Mouse (Mus musculus) fibroblast of lung, adult 2 months (primary cell): Measurements from ENCODE around the gene Tcf7.
"Not testable (repeated sequence)": the region's sequence is repeated elsewhere in the genome, so short reads cannot be mapped to it uniquely, and the experiment has no call there.

Experiments
- DNase-seq: peaks from one replicate; pipeline ENCODE4 v3.0.0-alpha.2; 2011; ENCODE audit warnings: low read depth

Tcf7 gene

DNA sequence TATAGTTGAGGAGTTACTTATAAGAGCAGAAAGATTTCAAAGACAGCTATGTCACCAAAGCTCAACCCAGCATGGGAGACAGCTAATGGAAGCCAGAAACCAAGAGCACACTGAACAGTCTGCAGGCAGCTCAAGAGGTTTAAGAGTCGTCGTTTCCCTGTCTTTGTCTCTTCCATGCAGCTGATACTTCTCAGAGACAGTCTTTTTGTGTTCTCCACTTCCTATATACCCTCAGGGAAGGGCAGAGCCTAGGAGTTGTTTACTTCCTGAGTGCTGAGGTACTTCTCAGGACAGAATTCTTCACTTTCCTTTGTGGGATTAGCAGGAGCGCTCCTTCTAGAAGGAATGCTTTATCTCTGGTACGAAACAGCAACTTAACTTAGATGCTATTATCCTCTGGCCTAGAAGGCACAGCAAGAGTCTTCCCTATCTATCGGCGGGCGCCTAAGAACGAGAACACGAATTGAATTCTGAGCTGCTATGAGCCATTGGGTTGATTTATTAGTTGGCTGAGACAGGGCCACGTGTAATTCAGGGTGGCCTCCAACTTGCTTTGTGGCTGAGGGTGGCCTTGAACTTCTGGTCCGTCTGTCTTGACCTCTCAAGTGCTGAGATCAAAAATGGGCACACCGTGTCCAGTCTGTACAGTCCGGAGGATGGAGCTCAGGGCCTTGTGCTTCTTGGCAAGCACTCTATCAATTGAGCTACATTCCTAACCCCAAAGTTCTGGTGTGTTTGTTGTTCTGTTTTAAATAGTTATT, 55.2 kb downstream of the Tcf7 start:
- DNase-seq = no peak

DNA sequence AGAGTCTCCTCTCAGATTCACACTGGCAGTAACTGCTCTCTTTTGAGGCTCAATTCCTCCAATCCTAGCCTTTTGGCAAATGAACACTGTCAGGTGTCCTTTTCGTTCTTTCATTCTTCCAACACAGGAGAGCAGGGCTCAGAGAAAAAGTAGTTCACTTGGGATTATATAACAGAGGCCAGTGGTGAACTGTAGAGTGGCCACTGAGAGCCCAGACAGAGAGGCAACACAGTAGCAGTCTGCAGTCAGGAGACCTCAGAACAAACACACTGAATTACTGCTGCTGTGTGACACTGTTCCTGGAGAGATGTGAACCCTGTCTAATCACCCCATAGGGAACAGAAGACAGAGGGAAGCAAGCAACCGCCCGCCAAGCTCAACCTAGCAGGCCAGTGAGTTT, 55.8 kb downstream of the Tcf7 start:
- DNase-seq = no peak

DNA sequence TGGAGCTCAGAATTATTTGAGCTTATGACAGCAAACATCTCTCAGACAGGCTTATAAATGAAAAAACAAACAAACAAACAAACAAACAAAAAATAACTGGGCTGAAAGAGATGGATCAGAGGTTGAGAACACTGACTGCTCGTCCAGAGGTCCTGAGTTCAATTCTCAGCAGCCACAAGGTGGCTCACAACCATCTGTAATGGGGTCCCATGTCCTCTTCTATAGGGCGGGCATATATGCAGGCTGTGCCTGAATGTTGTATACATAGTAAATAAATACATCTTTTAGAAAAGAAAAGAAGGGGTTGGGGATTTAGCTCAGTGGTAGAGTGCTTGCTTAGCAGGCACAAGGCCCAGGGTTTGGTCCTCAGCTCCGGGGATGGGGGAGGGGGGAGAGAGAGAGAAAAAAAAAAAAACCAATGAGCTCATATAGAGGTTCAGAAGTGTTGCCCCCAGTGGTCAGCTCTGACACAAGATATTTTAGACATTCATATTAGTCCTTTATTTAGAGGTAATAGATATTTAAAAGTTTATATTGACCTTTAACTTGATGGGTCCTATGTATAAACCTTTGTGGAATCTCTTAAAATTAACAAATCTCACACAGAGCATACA, 56.7 kb downstream of the Tcf7 start:
- no peak for DNase-seq

DNA sequence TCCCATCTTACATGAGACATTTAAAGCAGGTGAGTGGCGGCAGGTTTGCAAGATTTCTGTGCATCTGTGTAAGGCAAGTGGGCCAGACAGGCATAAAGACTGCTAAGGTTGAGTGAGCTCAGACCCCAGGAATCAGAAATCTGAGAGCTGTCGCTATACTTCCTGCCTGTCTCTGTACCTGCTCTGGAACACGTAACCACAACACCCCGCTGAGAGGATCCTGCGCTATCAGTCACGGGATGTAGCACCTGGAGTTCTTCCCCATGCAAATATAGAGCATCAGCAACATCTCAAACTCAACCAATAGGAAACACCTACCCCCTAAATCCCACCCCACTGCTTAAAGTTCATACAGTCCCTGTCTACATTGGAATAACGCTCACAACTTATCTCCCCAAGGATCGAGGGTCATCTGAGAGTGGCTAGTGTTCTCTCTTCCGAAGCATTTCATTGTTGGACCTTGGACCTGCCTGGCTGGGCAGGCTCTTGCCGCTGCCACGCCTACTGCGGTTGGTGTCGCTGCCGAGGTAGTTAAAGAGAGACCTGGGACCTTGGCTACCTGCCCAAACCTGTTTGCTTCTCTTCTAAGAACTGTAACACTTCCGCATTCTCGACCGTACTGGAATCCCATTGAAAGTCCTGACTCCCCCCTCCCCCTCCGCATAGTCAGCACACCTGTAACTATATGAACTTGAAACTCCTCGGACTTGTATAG, 58.7 kb downstream of the Tcf7 start:
- DNase-seq = no peak

DNA sequence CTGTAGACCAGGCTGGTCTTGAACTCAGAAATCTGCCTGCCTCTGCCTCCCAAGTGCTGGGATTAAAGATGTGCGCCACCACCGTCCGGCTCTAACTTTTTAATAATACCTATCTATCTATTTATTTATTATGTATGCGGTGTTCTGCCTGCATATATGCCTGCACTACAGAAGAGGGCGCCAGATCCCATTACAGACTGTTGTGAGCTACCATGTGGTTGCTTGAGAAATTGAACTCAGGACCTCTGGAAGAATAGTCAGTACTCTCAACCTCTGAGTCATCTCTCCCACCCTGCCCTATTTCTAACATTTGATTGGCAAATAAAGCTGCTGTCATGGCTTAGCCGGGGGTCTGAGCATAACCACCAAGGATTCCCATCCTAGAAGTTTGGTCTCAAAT, 59.9 kb downstream of the Tcf7 start:
- no peak for DNase-seq

DNA sequence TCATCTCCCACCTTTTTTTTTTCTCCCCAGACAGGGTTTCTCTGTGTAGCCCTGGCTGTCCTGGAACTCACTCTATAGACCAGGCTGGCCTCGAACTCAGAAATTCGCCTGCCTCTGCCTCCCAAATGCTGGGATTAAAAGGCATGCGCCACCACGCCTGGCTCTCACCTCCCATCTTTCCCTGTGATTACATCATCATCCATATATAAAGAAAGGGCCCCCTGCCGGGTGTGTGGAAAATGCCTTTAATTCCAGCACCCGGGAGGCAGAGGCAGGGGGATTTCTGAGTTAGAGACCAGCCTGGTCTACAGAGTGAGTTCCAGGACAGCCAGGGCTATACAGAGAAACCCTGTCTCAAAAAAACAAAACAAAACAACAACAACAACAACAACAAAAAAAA, 60.9 kb downstream of the Tcf7 start:
- DNase-seq = not testable (repeated sequence)

DNA sequence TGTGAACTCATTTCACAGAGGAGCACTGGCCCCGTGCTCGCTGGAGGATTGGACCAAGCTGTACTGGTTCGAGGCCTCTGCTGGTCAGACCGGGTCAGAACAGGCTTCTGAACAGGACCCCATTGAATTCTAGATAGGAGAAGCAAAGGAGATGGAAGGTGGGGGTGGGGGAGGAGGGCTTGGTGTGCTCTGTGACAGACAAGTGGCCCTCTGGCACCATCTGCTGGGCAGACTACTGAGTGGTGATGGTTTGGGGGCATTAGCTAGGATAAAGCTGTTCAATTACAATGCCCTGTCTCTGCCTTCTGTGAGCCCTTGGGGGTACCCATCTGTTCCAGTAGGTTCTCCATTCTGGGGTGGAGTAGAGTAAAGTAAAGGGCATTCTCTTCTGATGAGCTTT, 62.5 kb downstream of the Tcf7 start:
- DNase-seq = no peak

DNA sequence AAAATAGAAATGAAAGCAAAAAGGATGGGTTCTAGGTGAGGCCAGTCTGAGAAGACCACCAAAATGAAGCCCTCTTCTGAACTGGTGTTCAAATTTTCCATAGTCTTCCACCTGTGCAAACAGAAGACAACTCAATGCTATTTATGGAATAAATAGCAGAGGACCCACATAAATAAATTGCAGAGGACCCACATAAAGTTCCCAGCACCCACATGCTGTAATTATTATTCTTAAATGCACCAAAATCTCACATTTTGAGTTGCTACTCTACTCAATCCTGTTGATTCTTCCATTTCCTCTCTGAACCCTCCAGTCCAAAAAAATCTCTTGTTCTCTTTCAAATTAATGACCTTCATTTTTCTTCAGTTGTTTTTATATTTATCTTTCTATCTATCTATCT, 68.9 kb downstream of the Tcf7 start, which contains the start of gene Olfr1371:
Gene Olfr1371, minus strand, starts transcription at position 101 of the 400 bp plus-strand sequence.
- DNase-seq = no peak
